Mouse (Mus musculus) forebrain, embryonic 10.5 days (tissue): Measurements from ENCODE around the gene Zfp593. TPM values are rescaled to one million over a fixed set of nuclear protein-coding genes. Genes with fewer than 3 reads are reported as not detected.

ENCODE experiments used
- polyA plus RNA-seq: library from polyadenylated mRNA; unstranded; fragments of >200 nt; fragmentation: Nextera tagmentation; extraction: Ambion mirVana; gene quantifications from 2 replicates; pipeline ENCODE4 v1.2.1, GENCODE M21; 2016

The Zfp593 gene
- polyA plus RNA-seq, 1 experiment from 2014 or later = 22.7 TPM

Other genes with a start within 250 kb of the Zfp593 start
- gene Dhdds, start 244.7 kb downstream of the Zfp593 start, polyA plus RNA-seq = 40.3 and 41.9 TPM in 2 replicates
- 21.6 and 25.7 TPM in 2 replicates for gene Lin28a, start 226.8 kb downstream of the Zfp593 start, polyA plus RNA-seq
- not detected in 2 replicates for gene Zfp683, start 191.8 kb downstream of the Zfp593 start, polyA plus RNA-seq
- 1.7 and 3.5 TPM in 2 replicates for gene Crybg2, start 184.8 kb downstream of the Zfp593 start, polyA plus RNA-seq
- gene Cd52, start 150.5 kb downstream of the Zfp593 start, polyA plus RNA-seq = 4.1 and 5.0 TPM in 2 replicates
- gene Ubxn11, start 143.0 kb downstream of the Zfp593 start, polyA plus RNA-seq = 6.3 and 7.3 TPM in 2 replicates
- gene Sh3bgrl3, start 116.8 kb downstream of the Zfp593 start, polyA plus RNA-seq = 267 and 270 TPM in 2 replicates
- 34.3 and 35.5 TPM in 2 replicates for gene Cep85, start 58.5 kb downstream of the Zfp593 start, polyA plus RNA-seq
- gene Gm7534, start 42.6 kb downstream of the Zfp593 start, polyA plus RNA-seq = not detected in 2 replicates
- not detected in 2 replicates for gene Catsper4, start 18.2 kb downstream of the Zfp593 start, polyA plus RNA-seq
- 0.97 and 1.1 TPM in 2 replicates for gene Cnksr1, start 7.2 kb downstream of the Zfp593 start, polyA plus RNA-seq
- 0.72 and 0.90 TPM in 2 replicates for gene E130218I03Rik, start 1.9 kb downstream of the Zfp593 start, polyA plus RNA-seq
- gene Gm30191, start 1.3 kb upstream of the Zfp593 start, polyA plus RNA-seq = 0.24 TPM in 1 of 2 replicates, not detected in the other
- gene Grrp1, start 8.5 kb upstream of the Zfp593 start, polyA plus RNA-seq = 8.3 and 8.4 TPM in 2 replicates
- gene Pdik1l, start 42.3 kb upstream of the Zfp593 start, polyA plus RNA-seq = 21.7 and 22.0 TPM in 2 replicates
- gene Trim63, start 69.5 kb upstream of the Zfp593 start, polyA plus RNA-seq = 0.22 and 0.84 TPM in 2 replicates
- gene Slc30a2, start 97.6 kb upstream of the Zfp593 start, polyA plus RNA-seq = not detected in 2 replicates
- gene Extl1, start 138.3 kb upstream of the Zfp593 start, polyA plus RNA-seq = 0.22 and 0.27 TPM in 2 replicates
- gene Pafah2, start 150.7 kb upstream of the Zfp593 start, polyA plus RNA-seq = 6.3 and 6.4 TPM in 2 replicates
- 2,040 and 2,174 TPM in 2 replicates for gene Stmn1, start 222.7 kb upstream of the Zfp593 start, polyA plus RNA-seq